Mouse (Mus musculus) forebrain, embryonic 16.5 days (tissue): ENCODE data around the gene Strn. TPM values are rescaled to one million over a fixed set of nuclear protein-coding genes. Genes with fewer than 3 reads are reported as not detected.

ENCODE experiments used
- ATAC-seq: fragments of 200-750 bp; cut with Nextera tagmentation; 2 replicates; pipeline ENCODE4 v1.8.0; 2017; ENCODE audit warnings: mild to moderate bottlenecking, moderate library complexity
- H3K27ac ChIP-seq: fragments of 300-500 bp; sonication (generic); 2 replicates; pipeline ENCODE4 v1.5.1; 2014; ENCODE audit warnings: low read length, control low read depth
- H3K27me3 ChIP-seq: fragments of 300-500 bp; sonication (generic); replicated peaks from 2 replicates; pipeline ENCODE4 v1.6.1; 2014; ENCODE audit warnings: low read length; ENCODE audit not compliant: control insufficient read depth, insufficient read depth
- H3K36me3 ChIP-seq: fragments of 300-500 bp; sonication (generic); 2 replicates; pipeline ENCODE4 v1.6.1; 2014; ENCODE audit not compliant: control insufficient read depth, insufficient read depth
- H3K4me1 ChIP-seq: fragments of 300-500 bp; sonication (generic); replicated peaks from 2 replicates; pipeline ENCODE4 v1.6.1; 2014; ENCODE audit warnings: low read length; ENCODE audit not compliant: control insufficient read depth, insufficient read depth
- H3K4me2 ChIP-seq: fragments of 300-500 bp; sonication (generic); 2 replicates; pipeline ENCODE4 v1.6.1; 2014; ENCODE audit warnings: mild to moderate bottlenecking, low read length, control low read depth
- H3K4me3 ChIP-seq: fragments of 300-500 bp; sonication (generic); replicated peaks from 2 replicates; pipeline ENCODE4 v1.5.1; 2014; ENCODE audit warnings: mild to moderate bottlenecking, low read length, control low read depth
- H3K9ac ChIP-seq: fragments of 300-500 bp; sonication (generic); replicated peaks from 2 replicates; pipeline ENCODE4 v1.6.1; 2014; ENCODE audit warnings: low read depth, low read length, control low read depth
- H3K9me3 ChIP-seq: fragments of 300-500 bp; sonication (generic); 2 replicates; pipeline ENCODE4 v1.6.1; 2016; ENCODE audit warnings: low read length; ENCODE audit not compliant: control insufficient read depth
- WGBS: fragments of 180-500 bp; shearing (Covaris S2); extraction: QIAGEN DNeasy Blood & Tissue Kit; methylation state at CpG from one replicate; pipeline ENCODE4 v1.1.7; 2014; 5-methylcytosine and 5-hydroxymethylcytosine counted together
- polyA plus RNA-seq: library from polyadenylated mRNA; unstranded; fragments of >200 nt; fragmentation: Nextera tagmentation; extraction: Ambion mirVana; gene quantifications from 2 replicates; pipeline ENCODE4 v1.2.1, GENCODE M21; 2015

Strn gene
- polyA plus RNA-seq, 1 experiment from 2014 or later = 6.1 TPM

DNA sequence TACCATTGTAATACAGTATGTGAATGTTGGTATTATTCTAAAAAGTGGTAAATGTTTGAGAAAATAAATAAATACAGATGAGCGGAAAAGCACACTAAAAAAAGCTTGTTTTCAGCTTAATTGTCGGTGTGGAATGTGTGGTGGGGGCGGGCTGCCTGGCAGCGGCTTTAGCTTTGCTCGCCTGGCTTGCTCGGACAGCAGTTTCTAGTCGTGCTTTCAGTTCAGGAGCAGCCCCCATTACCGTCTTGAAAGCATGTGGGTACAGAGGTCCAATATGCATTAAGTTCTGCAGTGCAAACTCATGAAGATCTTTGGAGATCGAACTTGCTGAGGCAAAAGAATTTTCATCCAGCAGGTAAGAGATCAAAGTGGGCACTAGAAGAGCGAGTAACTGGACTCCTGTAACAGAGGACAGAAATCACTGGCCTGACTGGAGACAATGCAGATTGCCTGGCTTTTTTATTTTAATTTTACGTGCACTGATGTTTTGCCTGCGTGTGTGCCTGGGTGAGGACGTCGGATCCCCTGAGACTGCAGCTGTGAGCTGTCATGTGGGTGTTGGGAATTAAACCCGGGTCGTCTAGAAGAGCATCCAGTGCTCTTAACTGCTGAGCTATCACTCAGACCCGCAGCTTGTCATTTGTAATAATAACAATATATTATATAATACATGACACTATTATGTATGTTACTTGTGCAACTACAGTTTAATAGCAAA, 16.1 kb upstream of the Strn start:
- no peak overlapping the region for H3K4me3 ChIP-seq
- WGBS = 37% methylated on average over 17 of the region's 17 CpGs
- peaks cover 5% of the 10 kb centered on the region; the same call in 1 of the 2 replicates for H3K4me1 ChIP-seq
- H3K4me2 ChIP-seq = no peak overlapping the region
- no peaks in the 10 kb centered on the region for H3K27me3 ChIP-seq
- H3K27ac ChIP-seq = no peak overlapping the region
- no peak for ATAC-seq
- H3K36me3 ChIP-seq = peaks cover 14% of the 10 kb centered on the region
- no peaks in the 10 kb centered on the region for H3K9me3 ChIP-seq
- H3K9ac ChIP-seq = no peak overlapping the region

DNA sequence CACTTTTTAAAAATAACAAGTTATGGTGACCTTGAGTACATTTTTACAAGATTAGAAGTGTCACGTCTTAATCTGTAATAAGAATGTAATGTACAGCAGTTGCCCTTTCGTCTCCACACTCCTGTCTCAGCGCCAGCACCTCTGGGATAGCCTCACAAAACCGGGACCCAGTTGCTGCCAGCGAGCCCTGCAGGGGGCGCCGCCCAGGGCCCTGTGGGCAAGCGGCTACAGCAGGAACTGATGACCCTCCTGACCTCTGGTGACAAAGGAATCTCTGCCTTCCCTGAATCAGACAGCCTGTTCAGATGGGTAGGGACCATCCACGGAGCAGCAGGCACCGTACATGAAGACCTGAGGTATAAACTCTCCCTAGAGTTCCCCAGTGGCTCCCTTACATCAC, 15.1 kb upstream of the Strn start:
- Histone ChIP-seq H3K4me3 (no peak overlapping the region), H3K27me3 (no peaks in the 10 kb centered on the region), H3K9ac (no peak overlapping the region), H3K4me2 (no peak overlapping the region), H3K4me1 (peaks cover 5% of the 10 kb centered on the region; the same call in 1 of the 2 replicates), H3K36me3 (peaks cover 14% of the 10 kb centered on the region), H3K27ac (no peak overlapping the region), H3K9me3 (no peaks in the 10 kb centered on the region)
- no peak for ATAC-seq
- 58% methylated on average over 10 of the region's 10 CpGs for WGBS

- no peaks in the 10 kb centered on the region for H3K9me3 ChIP-seq
- no peaks in the 10 kb centered on the region for H3K27me3 ChIP-seq
- 89% methylated on average over 9 of the region's 9 CpGs for WGBS
- no peak overlapping the region for H3K4me3 ChIP-seq
- H3K36me3 ChIP-seq = no peaks in the 10 kb centered on the region
- no peak overlapping the region for H3K4me2 ChIP-seq
- H3K9ac ChIP-seq = no peak overlapping the region
- no peak overlapping the region for H3K27ac ChIP-seq
- peaks cover 5% of the 10 kb centered on the region; the same call in 1 of the 2 replicates for H3K4me1 ChIP-seq
- ATAC-seq = no peak
Measured at GRCm38 (mm10) chr17:78748440-78748839, 11.4 kb upstream of the Strn start.

GRCm38 (mm10) chr17:78738416-78738815, 1.4 kb upstream of the Strn start:
- no peaks in the 10 kb centered on the region for H3K27me3 ChIP-seq
- H3K4me3 ChIP-seq = no peak overlapping the region
- H3K36me3 ChIP-seq = no peaks in the 10 kb centered on the region
- H3K4me1 ChIP-seq = peaks cover 14% of the 10 kb centered on the region
- H3K9me3 ChIP-seq = no peaks in the 10 kb centered on the region
- ATAC-seq = no peak
- 46% methylated on average over 1 of the region's 1 CpGs for WGBS
- H3K27ac ChIP-seq = no peak overlapping the region
- H3K4me2 ChIP-seq = no peak overlapping the region
- H3K9ac ChIP-seq = no peak overlapping the region

DNA sequence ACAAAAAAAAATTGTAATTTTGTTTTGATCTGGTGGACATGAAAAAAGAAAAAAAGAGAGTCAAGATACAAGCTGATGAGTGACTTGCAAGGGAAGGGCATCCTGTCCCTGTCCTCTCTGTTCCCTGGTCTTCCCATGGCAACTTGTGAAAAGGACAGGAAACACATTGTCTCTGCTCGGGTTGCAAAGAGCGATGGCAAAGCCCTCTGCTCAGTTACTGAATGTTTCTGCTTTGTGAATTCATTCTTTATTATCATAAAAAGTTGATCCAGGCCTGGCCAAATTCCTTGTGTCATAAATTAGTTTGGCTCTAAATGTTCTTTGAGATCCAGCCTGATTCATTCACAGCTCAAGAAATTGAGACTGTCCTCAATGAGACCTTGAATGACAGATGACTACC, 775 bp upstream of the Strn start:
- Histone ChIP-seq H3K4me2 (no peak overlapping the region), H3K27me3 (no peaks in the 10 kb centered on the region), H3K9me3 (no peaks in the 10 kb centered on the region), H3K4me1 (peaks cover 14% of the 10 kb centered on the region), H3K4me3 (no peak overlapping the region), H3K36me3 (no peaks in the 10 kb centered on the region), H3K27ac (no peak overlapping the region), H3K9ac (no peak overlapping the region)
- WGBS = 52% methylated on average over 2 of the region's 2 CpGs
- no peak for ATAC-seq

DNA sequence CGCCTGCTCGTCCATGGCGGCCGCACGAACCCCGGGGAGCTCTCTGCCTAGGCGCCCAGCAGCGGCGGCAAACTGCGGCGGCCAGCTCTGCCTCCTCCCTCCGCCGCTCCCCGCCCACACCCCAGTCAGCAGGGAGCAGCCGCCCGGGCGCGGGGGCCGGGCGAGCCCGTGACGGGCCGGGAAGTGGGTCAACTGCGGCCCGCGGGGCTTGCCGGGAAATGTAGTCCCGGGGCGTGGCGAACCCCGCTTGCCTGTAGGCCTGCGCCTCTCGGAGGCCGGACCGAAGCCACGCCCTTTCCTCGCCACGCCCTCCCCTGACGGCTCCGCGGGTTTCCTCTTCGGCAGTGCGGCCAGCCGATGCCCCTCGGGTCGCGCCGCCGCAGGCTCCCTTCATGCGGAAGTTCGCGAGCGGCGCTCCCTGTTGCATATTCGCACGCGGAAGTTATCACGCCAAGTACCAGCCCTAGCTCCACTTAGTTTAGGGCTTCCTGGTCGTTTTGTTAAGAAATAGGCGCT, 465 bp downstream of the Strn start:
- ATAC-seq = peak; percentile 99
- Histone ChIP-seq H3K27ac (peak overlapping the region; percentile 80), H3K27me3 (no peaks in the 10 kb centered on the region), H3K9ac (peak overlapping the region; percentile 97), H3K4me3 (peak overlapping the region; percentile 98), H3K36me3 (no peaks in the 10 kb centered on the region), H3K4me2 (peak overlapping the region; percentile 86), H3K4me1 (peaks cover 14% of the 10 kb centered on the region), H3K9me3 (no peaks in the 10 kb centered on the region)
- 0% methylated on average over 52 of the region's 60 CpGs for WGBS

DNA sequence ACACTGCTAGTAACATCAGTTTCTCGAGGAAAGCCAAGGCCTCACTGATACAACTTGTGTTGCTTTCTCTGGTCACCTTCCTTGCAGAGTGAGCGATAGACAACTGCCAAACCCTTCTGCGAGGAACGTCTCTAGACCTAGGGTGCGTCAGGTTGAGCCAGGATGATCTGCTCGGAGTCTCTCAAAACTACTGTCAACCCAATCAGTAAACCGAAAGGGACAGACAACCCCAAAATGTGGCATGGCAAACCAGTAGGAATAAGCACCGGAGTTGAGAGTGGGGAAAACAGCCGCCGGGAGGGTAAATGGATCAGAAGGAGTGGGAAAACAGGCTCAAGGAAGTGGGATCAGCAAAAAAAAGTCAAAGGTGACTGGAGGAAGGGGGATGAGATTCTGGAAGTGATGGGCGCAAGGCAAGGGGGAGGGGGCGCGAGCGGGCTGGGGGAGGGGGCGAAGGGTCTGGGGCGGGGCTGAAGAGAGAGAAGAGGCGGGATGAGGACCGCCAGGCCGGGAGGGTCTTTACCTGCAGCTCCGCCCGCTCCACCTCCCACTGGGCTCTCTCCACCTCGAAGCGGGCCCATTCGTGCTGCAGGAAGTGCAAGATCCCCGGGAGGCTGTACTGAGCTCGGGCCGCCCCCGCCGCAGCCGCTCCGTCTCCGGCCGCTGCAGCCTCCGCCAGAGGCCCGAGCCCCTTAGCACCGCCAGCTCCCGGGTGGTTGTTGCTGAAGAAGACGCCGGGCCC, 1.1 kb downstream of the Strn start:
- Histone ChIP-seq H3K4me3 (peak overlapping the region; percentile 98), H3K4me1 (peaks cover 14% of the 10 kb centered on the region), H3K4me2 (peak overlapping the region; percentile 86), H3K9me3 (no peaks in the 10 kb centered on the region), H3K27me3 (no peaks in the 10 kb centered on the region), H3K9ac (peak overlapping the region; percentile 97), H3K27ac (peak overlapping the region; percentile 80), H3K36me3 (no peaks in the 10 kb centered on the region)
- 1% methylated on average over 18 of the region's 39 CpGs for WGBS
- no peak for ATAC-seq

GRCm38 (mm10) chr17:78734806-78735205, 2.2 kb downstream of the Strn start:
- Histone ChIP-seq H3K4me2 (peak overlapping the region; percentile 86), H3K9me3 (no peaks in the 10 kb centered on the region), H3K27ac (no peak overlapping the region), H3K36me3 (no peaks in the 10 kb centered on the region), H3K4me1 (peaks cover 14% of the 10 kb centered on the region), H3K4me3 (no peak overlapping the region), H3K9ac (no peak overlapping the region), H3K27me3 (no peaks in the 10 kb centered on the region)
- no peak for ATAC-seq
- 73% methylated on average over 10 of the region's 10 CpGs for WGBS

DNA sequence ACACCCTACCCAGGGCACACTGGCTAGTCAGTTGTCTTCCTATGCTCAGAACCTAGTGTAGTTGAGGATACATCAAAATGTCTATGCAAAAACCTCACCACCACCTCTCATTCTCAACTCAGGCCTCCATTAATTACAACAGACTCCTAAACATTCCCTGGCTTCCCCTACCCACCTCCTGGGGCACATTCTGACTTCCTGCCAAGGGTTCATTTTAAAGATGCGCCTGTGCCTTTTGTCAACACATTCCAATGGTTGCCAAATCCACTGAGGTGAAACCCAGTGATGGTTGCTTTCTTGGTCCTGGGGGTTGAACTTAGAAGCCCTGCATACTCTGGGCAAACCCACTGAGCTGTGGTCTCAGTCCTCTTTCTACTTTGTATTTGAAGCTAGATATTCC, 4.9 kb downstream of the Strn start:
- H3K4me3 ChIP-seq = no peak overlapping the region
- no peak overlapping the region for H3K9ac ChIP-seq
- H3K4me2 ChIP-seq = no peak overlapping the region
- no peak overlapping the region for H3K27ac ChIP-seq
- no peaks in the 10 kb centered on the region for H3K27me3 ChIP-seq
- 22% methylated on average over 1 of the region's 1 CpGs for WGBS
- H3K9me3 ChIP-seq = no peaks in the 10 kb centered on the region
- no peak for ATAC-seq
- no peaks in the 10 kb centered on the region for H3K36me3 ChIP-seq
- H3K4me1 ChIP-seq = peaks cover 14% of the 10 kb centered on the region
